Mouse (Mus musculus) gastrocnemius, postnatal 10 days (tissue): ENCODE results near the gene Stx1a. TPM values are rescaled to one million over a fixed set of nuclear protein-coding genes. Genes with fewer than 3 reads are reported as not detected.
"Not testable (repeated sequence)": the region's sequence is repeated elsewhere in the genome, so short reads cannot be mapped to it uniquely, and the experiment has no call there.

ENCODE experiments used
- DNase-seq: peaks from one replicate; pipeline ENCODE4 v3.0.0; 2021; ENCODE audit warnings: mixed read lengths
- total RNA-seq, 2 experiments: library from RNA; stranded (reverse); gene quantifications; 2 replicates each; pipeline ENCODE4 v1.2.3; 2021

The Stx1a gene
- total RNA-seq, 2 experiments from 2014 or later: 2.0 to 5.1 TPM

DNA sequence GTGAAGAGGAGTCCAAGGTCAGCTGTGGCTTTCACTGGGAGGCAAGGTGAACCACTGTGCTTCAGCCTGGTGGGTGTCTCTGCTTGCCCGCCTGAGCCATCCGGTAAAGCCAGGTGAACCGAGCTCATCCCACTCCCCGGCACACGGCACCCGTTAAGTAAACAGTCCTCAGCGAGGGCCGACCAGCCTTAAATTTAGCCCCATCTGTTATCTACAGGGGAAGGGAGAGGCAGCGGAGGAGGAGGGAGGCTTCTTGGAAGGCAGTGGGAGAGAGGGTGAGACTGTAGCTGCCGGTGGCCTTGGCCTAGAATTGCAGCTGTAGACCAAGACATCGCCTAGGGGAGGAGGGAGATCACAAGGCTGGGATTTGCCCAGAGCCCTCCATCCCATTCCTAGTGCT lies 17.5 kb downstream of the Stx1a start:
- DNase-seq: no peak

DNA sequence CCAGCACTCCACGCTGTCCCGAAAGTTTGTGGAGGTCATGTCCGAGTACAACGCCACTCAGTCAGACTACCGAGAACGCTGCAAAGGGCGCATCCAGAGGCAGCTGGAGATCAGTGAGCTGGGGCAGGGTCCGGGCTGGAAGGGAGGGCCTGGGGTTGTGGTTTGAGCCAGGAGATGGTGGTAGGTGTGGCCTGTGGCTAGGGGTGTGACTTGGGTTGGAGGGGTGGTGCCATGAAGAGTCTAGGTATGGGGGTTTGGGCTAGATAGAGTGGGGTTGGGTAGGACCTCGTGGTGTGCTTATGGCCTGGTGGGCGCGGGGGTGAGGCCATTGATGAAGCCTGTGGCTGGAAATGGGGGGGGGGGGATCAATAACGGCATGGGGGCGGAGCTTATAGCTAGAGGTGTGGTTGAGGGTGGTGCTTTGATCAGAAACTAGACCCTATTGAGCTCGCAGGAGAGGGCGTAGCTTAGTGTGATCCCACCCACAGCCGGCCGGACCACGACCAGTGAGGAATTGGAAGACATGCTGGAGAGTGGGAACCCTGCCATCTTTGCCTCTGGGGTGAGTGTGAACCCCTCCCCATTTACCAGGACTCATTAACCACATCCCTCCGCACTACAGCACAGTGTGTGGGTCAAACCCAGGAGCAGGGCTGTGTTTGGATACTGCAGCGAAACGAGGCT lies 19.0 kb downstream of the Stx1a start:
- no peak for DNase-seq

DNA sequence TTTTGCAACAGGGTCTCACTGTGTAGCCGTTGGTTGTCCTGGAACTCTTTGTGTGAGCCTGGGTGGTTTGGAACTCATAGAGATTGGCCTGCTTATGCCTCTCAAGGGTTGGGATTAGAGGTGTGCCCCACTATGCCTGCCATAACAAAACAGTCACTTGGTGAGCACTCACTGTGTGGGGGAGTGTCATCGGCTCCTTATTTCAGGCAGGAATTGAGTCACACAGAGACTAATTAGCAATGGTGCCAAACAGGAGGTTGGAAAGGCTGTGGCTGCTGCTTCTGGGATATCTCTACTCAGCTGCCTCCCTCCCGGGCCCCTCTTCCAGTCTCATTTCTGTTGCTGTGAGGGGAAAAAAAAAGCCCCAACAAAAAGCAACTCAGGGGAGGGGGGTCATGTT lies 21.3 kb downstream of the Stx1a start:
- no peak for DNase-seq

GRCm38 (mm10) chr5:135048539-135048938 lies 25.3 kb downstream of the Stx1a start:
- DNase-seq: no peak

DNA sequence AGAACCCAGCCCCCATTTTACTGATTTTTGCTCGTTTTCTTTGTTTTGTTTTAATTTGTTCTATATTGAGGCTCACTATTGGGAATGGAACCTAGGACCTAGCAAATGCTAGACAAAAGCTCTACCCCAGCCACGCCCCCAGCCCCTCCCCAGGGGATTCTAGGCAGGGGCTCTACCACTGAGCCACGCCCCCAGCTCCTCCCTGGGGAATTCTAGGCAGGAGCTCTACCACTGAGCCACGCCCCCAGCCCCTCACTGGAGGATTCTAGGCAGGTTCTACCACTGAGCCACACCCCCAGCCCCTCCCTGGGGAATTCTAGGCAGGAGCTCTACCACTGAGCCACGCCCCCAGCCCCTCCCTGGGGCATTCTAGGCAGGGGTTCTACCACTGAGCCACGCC lies 26.0 kb downstream of the Stx1a start:
- not testable (repeated sequence) for DNase-seq

DNA sequence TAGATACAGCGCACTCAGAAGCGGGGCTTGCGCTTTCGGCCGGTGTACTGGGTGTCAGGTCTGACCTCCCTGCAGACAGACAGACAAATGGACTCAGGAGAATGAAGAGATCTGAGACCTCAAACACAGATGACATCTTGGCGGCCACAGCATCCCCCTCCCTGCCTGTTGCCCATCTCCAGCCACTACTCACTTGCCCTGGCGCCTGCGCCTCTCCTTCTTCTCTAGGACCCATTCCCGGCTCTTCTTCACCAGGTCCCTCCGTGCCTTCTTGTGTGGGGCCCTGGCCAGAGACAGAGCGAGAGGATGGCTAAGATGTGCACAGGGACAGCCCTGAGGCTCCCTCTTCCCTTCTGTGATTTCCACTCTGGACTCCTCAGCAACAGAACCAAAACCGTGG lies 30.1 kb downstream of the Stx1a start:
- no peak for DNase-seq

GRCm38 (mm10) chr5:135063629-135064381 lies 40.5 kb downstream of the Stx1a start, which contains the start of gene Dnajc30:
Gene Dnajc30, plus strand, starts transcription at chr5:135064202.
- DNase-seq: peak; percentile 99

DNA sequence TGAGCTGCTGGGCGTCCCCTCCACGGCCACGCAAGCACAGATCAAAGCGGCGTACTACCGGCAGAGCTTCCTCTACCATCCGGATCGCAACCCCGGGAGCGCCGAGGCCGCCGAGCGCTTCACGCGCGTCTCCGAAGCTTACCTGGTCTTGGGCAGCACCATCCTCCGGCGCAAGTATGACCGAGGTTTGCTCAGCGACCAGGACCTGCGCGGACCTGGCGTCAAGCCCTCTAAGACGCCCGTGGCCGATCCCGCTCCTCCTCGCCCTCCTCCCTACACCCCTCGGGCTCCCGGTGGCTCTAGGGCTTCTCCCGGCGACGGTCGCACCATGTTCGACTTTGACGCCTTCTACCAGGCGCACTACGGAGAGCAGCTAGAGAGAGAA lies 41.1 kb downstream of the Stx1a start:
- peak; percentile 29 for DNase-seq

- not testable (repeated sequence) for DNase-seq
Measured at GRCm38 (mm10) chr5:135064909-135065446, 41.7 kb downstream of the Stx1a start, which contains the start of gene Bud23. Gene Bud23, minus strand, starts transcription at chr5:135064959.

- DNase-seq: no peak
Measured at GRCm38 (mm10) chr5:135066008-135066407, 42.7 kb downstream of the Stx1a start.

DNA sequence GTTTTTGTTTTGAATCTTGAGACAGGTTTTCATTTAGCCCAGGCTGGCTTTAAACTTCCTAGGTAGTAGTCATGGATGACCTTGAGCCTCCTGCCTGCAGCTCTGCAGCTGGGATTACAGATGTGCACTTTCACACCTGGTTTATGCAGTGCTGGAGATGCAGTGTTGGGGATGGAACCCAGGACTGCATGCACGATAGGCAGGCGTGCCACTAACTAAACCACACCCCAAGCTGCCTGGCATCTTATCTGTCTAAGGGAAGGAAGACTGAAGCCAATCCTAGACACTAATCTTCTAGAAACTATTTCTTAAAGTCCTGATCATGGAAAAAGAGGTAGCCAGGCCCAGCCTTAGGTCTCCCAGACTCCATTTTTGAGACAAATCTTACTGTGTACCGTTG lies 47.2 kb downstream of the Stx1a start:
- no peak for DNase-seq

- no peak for DNase-seq
Measured at GRCm38 (mm10) chr5:135072061-135072460, 48.8 kb downstream of the Stx1a start.

GRCm38 (mm10) chr5:135072720-135073119 lies 49.4 kb downstream of the Stx1a start:
- no peak for DNase-seq

- no peak for DNase-seq
Measured at GRCm38 (mm10) chr5:135073349-135074150, 50.3 kb downstream of the Stx1a start.

- no peak for DNase-seq
Measured at GRCm38 (mm10) chr5:135075655-135076054, 52.4 kb downstream of the Stx1a start.

GRCm38 (mm10) chr5:135076368-135076767 lies 53.1 kb downstream of the Stx1a start:
- no peak for DNase-seq

GRCm38 (mm10) chr5:135076931-135077505 lies 53.7 kb downstream of the Stx1a start:
- no peak for DNase-seq

DNA sequence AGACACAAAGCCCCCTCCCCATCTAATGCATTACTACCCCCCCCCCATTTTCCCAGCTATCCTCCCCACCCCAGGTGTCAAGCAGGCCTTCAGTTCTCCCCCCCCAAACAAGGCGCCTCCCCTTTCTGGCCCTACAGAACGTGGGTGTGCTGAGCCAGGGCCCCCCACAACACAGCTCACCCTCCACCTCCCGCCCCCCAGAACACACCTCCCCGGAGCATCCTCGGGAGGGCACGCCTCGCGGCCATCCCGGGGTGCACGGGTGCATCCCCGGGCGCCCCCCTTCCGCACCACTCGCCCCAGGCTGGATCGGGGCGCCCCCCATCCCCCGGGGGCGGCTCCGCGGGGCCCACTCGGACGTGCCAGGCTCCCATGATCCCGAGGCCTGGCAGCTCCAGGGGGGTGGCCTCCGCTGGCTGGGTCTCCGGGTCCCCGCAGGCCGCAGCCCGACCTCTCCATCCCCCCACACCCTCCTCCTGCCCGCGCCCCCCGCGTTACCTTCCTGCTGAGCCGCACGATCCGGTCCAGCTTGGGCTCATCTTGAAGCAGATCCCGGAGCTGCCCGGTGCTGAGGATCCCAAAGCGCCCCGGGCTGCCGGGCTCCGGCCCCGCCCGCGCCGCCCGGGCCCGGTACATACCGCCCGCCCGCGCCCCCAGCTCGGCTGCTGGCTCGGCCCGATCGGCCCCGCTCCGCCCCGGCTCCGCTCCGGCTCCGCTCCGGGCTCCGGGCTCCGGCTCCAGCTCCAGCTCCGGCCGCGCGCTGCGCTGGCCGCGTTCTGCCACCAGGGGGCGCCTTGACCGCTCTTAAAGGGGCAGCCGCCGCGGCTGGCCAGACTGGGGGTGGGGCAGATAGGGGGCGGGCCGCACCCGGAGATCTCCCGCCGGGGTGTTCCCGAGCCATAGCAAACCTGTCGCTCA lies 54.5 kb downstream of the Stx1a start, which contains the start of gene Vps37d:
Gene Vps37d (minus strand): TSS at position 703 of the 918 bp plus-strand sequence.
- peak; percentile 98 for DNase-seq

GRCm38 (mm10) chr5:135078482-135078810 lies 55.2 kb downstream of the Stx1a start:
- no peak for DNase-seq

DNA sequence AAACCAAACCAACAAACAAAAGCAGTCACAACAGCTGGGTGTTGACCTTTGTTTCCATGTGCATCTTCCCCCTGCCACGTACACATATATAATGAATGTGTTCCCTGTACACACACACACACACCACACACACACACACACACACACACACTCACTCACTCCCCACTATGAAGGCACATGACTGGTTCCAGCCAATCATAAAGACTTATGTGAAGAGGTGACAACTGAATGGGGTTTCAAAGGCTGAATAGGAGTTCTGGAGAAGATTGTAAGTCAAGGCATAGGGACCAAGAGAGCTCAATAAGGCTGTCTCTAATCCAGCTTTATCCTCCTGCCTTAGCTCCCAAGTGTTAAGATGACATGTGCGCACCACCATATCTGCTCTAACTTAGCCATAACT lies 56.3 kb downstream of the Stx1a start:
- DNase-seq: no peak

- DNase-seq: no peak
Measured at GRCm38 (mm10) chr5:135080539-135080938, 57.3 kb downstream of the Stx1a start.
